Mouse (Mus musculus): ENCODE results near the gene Tnfrsf19. TPM values are rescaled to one million over a fixed set of nuclear protein-coding genes. Genes with fewer than 3 reads are reported as not detected.

The Tnfrsf19 gene
- polyA plus RNA-seq, 1 experiment = 0.81 TPM

- H3K4me1 ChIP-seq (ENCODE audit: control insufficient read depth, insufficient read depth, low read length) = no peaks in the 10 kb centered on the region
- H3K36me3 ChIP-seq (ENCODE audit: control insufficient read depth, insufficient read depth, low read length) = no peaks in the 10 kb centered on the region
- no peaks in the 10 kb centered on the region for H3K27me3 ChIP-seq (ENCODE audit: control insufficient read depth, insufficient read depth, low read length)
- H3K27ac ChIP-seq (ENCODE audit: control insufficient read depth, insufficient read depth, low read depth, low read length) = no peak overlapping the region
- TF ChIP-seq POLR2A (IDR thresholded peaks at IDR 0.05; ENCODE audit: control insufficient read depth, low read depth, low read length) = no peak
- TF ChIP-seq CTCF (IDR thresholded peaks at IDR 0.05; ENCODE audit: control insufficient read depth, insufficient read depth, insufficient replicate concordance, low read depth, low read length) = no peak
- no peak overlapping the region for H3K4me3 ChIP-seq (ENCODE audit: control insufficient read depth, low read depth, low read length)
These were observed 23.9 kb downstream of the Tnfrsf19 start for GRCm38 (mm10) chr14:61022383-61022782.

GRCm38 (mm10) chr14:61020968-61021367 lies 25.3 kb downstream of the Tnfrsf19 start:
- H3K36me3 ChIP-seq (ENCODE audit: control insufficient read depth, insufficient read depth, low read length) = no peaks in the 10 kb centered on the region
- no peak for TF ChIP-seq CTCF (IDR thresholded peaks at IDR 0.05; ENCODE audit: control insufficient read depth, insufficient read depth, insufficient replicate concordance, low read depth, low read length)
- no peak for TF ChIP-seq POLR2A (IDR thresholded peaks at IDR 0.05; ENCODE audit: control insufficient read depth, low read depth, low read length)
- H3K4me3 ChIP-seq (ENCODE audit: control insufficient read depth, low read depth, low read length) = no peak overlapping the region
- no peak overlapping the region for H3K27ac ChIP-seq (ENCODE audit: control insufficient read depth, insufficient read depth, low read depth, low read length)
- H3K4me1 ChIP-seq (ENCODE audit: control insufficient read depth, insufficient read depth, low read length) = no peaks in the 10 kb centered on the region
- no peaks in the 10 kb centered on the region for H3K27me3 ChIP-seq (ENCODE audit: control insufficient read depth, insufficient read depth, low read length)

- no peak for TF ChIP-seq CTCF (IDR thresholded peaks at IDR 0.05; ENCODE audit: control insufficient read depth, insufficient read depth, insufficient replicate concordance, low read depth, low read length)
- TF ChIP-seq POLR2A (IDR thresholded peaks at IDR 0.05; ENCODE audit: control insufficient read depth, low read depth, low read length) = no peak
- Histone ChIP-seq H3K4me1 (ENCODE audit: control insufficient read depth, insufficient read depth, low read length) (no peaks in the 10 kb centered on the region), H3K36me3 (ENCODE audit: control insufficient read depth, insufficient read depth, low read length) (no peaks in the 10 kb centered on the region), H3K27me3 (ENCODE audit: control insufficient read depth, insufficient read depth, low read length) (no peaks in the 10 kb centered on the region), H3K27ac (ENCODE audit: control insufficient read depth, insufficient read depth, low read depth, low read length) (no peak overlapping the region), H3K4me3 (ENCODE audit: control insufficient read depth, low read depth, low read length) (no peak overlapping the region)
These were observed 26.4 kb downstream of the Tnfrsf19 start for GRCm38 (mm10) chr14:61019880-61020279.

GRCm38 (mm10) chr14:61014544-61014943 lies 31.7 kb downstream of the Tnfrsf19 start:
- no peak overlapping the region for H3K27ac ChIP-seq (ENCODE audit: control insufficient read depth, insufficient read depth, low read depth, low read length)
- TF ChIP-seq POLR2A (IDR thresholded peaks at IDR 0.05; ENCODE audit: control insufficient read depth, low read depth, low read length) = no peak
- no peak for TF ChIP-seq CTCF (IDR thresholded peaks at IDR 0.05; ENCODE audit: control insufficient read depth, insufficient read depth, insufficient replicate concordance, low read depth, low read length)
- no peaks in the 10 kb centered on the region for H3K27me3 ChIP-seq (ENCODE audit: control insufficient read depth, insufficient read depth, low read length)
- H3K36me3 ChIP-seq (ENCODE audit: control insufficient read depth, insufficient read depth, low read length) = no peaks in the 10 kb centered on the region
- H3K4me1 ChIP-seq (ENCODE audit: control insufficient read depth, insufficient read depth, low read length) = no peaks in the 10 kb centered on the region
- H3K4me3 ChIP-seq (ENCODE audit: control insufficient read depth, low read depth, low read length) = no peak overlapping the region

DNA sequence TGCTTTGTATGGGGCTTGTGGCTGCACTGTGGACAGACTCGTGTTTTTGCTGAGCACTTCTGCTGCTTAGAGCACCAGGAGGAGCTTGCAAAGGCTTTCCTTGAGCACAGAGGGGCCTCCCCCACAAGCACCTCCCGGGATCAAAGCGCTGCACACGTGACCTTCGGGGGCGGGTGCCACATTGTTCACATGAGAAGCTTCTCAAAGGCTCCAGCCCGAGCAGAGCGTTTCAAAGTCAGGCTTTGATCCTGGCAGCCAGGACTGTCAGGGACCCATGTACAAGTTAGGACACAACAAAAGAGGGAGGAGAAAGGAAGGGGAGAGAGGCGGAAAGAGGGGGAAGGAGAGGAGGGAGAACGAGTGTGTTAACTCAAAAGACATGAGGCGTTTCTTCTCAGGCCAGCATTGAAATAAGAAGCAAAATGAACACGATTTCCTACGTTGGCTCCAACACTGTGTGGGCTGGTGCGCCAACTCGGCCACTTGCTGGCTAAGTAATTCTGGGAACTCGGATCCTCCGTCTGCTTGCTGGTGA lies 33.8 kb downstream of the Tnfrsf19 start:
- Histone ChIP-seq H3K4me1 (ENCODE audit: control insufficient read depth, insufficient read depth, low read length) (no peaks in the 10 kb centered on the region), H3K27ac (ENCODE audit: control insufficient read depth, insufficient read depth, low read depth, low read length) (no peak overlapping the region), H3K27me3 (ENCODE audit: control insufficient read depth, insufficient read depth, low read length) (no peaks in the 10 kb centered on the region), H3K36me3 (ENCODE audit: control insufficient read depth, insufficient read depth, low read length) (no peaks in the 10 kb centered on the region), H3K4me3 (ENCODE audit: control insufficient read depth, low read depth, low read length) (no peak overlapping the region)
- TF ChIP-seq CTCF (IDR thresholded peaks at IDR 0.05; ENCODE audit: control insufficient read depth, insufficient read depth, insufficient replicate concordance, low read depth, low read length) = no peak
- TF ChIP-seq POLR2A (IDR thresholded peaks at IDR 0.05; ENCODE audit: control insufficient read depth, low read depth, low read length) = no peak

GRCm38 (mm10) chr14:61011621-61012174 lies 34.6 kb downstream of the Tnfrsf19 start:
- no peak overlapping the region for H3K27ac ChIP-seq (ENCODE audit: control insufficient read depth, insufficient read depth, low read depth, low read length)
- no peaks in the 10 kb centered on the region for H3K4me1 ChIP-seq (ENCODE audit: control insufficient read depth, insufficient read depth, low read length)
- no peaks in the 10 kb centered on the region for H3K27me3 ChIP-seq (ENCODE audit: control insufficient read depth, insufficient read depth, low read length)
- TF ChIP-seq POLR2A (IDR thresholded peaks at IDR 0.05; ENCODE audit: control insufficient read depth, low read depth, low read length) = no peak
- TF ChIP-seq CTCF (IDR thresholded peaks at IDR 0.05; ENCODE audit: control insufficient read depth, insufficient read depth, insufficient replicate concordance, low read depth, low read length) = no peak
- H3K36me3 ChIP-seq (ENCODE audit: control insufficient read depth, insufficient read depth, low read length) = no peaks in the 10 kb centered on the region
- H3K4me3 ChIP-seq (ENCODE audit: control insufficient read depth, low read depth, low read length) = no peak overlapping the region

DNA sequence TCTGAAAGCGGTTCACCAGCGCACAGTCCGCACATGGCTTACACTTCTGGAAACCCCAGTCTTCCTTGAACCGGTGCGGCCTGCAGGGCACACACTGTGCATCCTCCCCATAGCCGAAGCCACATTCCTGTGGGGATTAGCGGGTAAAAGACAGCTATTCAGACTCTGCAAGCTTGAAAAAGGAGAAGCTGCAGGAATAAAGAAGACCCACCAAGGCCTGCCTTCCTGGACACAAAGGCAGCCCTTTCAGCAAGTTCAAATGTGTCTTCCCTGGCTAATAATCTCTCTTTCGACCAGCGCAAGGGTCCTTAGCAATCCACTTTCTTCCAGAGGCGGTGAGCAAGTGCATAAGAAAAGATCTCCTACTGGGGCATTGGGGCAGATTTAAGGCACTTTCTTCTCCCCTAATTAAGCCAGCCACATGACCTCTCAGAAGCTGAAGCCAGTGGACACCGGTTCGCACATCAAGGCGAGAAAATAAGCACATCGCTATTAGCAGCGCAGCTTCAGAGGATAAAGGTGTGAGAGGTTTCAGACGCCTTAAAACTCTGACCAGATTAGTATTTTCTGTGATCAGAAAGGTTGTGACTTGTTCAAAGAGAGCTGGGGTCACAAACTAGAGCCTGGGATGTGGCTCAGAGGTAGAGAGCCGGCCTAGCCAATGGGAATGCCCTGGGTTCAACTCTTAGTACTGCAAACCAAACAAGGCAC lies 41.0 kb downstream of the Tnfrsf19 start:
- no peaks in the 10 kb centered on the region for H3K27me3 ChIP-seq (ENCODE audit: control insufficient read depth, insufficient read depth, low read length)
- TF ChIP-seq POLR2A (IDR thresholded peaks at IDR 0.05; ENCODE audit: control insufficient read depth, low read depth, low read length) (no peak), CTCF (IDR thresholded peaks at IDR 0.05; ENCODE audit: control insufficient read depth, insufficient read depth, insufficient replicate concordance, low read depth, low read length) (no peak)
- no peak overlapping the region for H3K27ac ChIP-seq (ENCODE audit: control insufficient read depth, insufficient read depth, low read depth, low read length)
- no peaks in the 10 kb centered on the region for H3K36me3 ChIP-seq (ENCODE audit: control insufficient read depth, insufficient read depth, low read length)
- H3K4me3 ChIP-seq (ENCODE audit: control insufficient read depth, low read depth, low read length) = no peak overlapping the region
- H3K4me1 ChIP-seq (ENCODE audit: control insufficient read depth, insufficient read depth, low read length) = no peaks in the 10 kb centered on the region
